Mouse (Mus musculus) erythroblast, embryonic 14.5 days (primary cell): ENCODE results near the gene Wdr83os.

ENCODE experiments used
- GATA1 ChIP-seq: IDR thresholded peaks from 2 replicates; pipeline ENCODE4 v1.6.1; 2012; ENCODE audit warnings: low read length, inconsistent platforms, mixed read lengths
- TAL1 ChIP-seq: IDR thresholded peaks from 3 replicates; pipeline ENCODE4 v1.6.1; 2012; ENCODE audit warnings: low read length, inconsistent platforms, mixed read lengths

GRCm38 (mm10) chr8:85090856-85091255 lies 10.3 kb downstream of the Wdr83os start:
- no peak for TF ChIP-seq GATA1
- TF ChIP-seq TAL1: no peak
